Mouse (Mus musculus) brain, embryonic 14.5 days (tissue): ENCODE data around the gene Tbx20.

Experiments
- CTCF ChIP-seq: fragments of 200-500 bp; IDR thresholded peaks from 2 replicates; pipeline ENCODE4 v1.5.1; 2012; ENCODE audit warnings: inconsistent platforms, mild to moderate bottlenecking, moderate library complexity, borderline replicate concordance; ENCODE audit not compliant: insufficient read depth, insufficient read length; ENCODE audit errors: extremely low read depth
- POLR2A ChIP-seq: fragments of 200-500 bp; IDR thresholded peaks from 2 replicates; pipeline ENCODE4 v1.6.1; 2012; ENCODE audit warnings: mild to moderate bottlenecking, inconsistent platforms, borderline replicate concordance; ENCODE audit not compliant: poor library complexity, insufficient read depth, insufficient read length, severe bottlenecking; ENCODE audit errors: extremely low read depth

- TF ChIP-seq CTCF, result no peak
- no peak for TF ChIP-seq POLR2A
These were observed 18.0 kb upstream of the Tbx20 start for GRCm38 (mm10) chr9:24792110-24792509.
